Mouse (Mus musculus): ENCODE measurements around the gene Ikzf3. TPM values are rescaled to one million over a fixed set of nuclear protein-coding genes. Genes with fewer than 3 reads are reported as not detected.
A peak's percentile ranks its signal among the peaks of the same experiment; 100 is the strongest.

Ikzf3 gene
- polyA plus RNA-seq, 2 experiments from 2014 or later, result 95.8 to 124 TPM

DNA sequence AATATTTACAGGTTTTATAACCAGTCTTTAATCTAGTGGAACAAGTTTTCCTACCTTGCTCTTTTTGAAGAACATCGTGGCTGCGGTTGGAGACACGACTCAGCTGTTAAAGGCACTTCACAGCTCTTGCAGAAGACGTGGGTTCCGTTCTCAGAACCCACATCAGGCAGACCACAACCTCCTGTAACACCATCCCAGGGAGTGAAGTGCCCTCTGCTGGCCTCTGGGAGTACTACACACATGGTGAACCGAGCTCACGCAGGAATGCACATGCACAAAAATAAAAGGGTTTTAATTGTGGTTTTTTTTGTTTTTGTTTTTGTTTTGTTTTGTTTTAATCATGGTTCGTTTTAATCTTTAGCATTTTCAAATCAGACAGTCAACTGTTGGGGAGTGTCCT lies 22.5 kb upstream of the Ikzf3 start:
- no peak for ATAC-seq

DNA sequence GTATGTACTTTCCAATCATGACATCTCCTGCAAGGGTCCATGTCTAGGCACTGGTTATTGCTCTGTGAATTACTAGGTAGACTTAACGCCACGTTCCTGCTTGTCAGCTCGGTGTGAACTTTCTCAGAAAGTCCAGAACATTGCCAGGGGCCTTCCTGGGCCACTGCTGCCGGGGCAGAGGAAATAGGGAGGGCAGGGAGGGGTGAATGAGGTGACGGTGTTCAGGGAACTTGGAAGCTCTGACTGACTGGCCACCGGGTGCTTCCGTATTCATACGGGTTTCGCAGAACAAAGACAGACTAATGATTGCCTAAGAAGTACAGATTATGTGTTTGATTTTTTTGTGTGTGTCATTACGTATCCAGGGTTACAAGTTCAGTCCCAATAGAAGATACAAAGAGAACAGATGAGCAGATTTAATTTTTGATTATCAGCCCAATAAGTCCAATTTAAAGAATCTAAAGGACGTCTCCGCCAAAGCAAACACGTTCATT lies 18.1 kb upstream of the Ikzf3 start:
- ATAC-seq, result no peak

DNA sequence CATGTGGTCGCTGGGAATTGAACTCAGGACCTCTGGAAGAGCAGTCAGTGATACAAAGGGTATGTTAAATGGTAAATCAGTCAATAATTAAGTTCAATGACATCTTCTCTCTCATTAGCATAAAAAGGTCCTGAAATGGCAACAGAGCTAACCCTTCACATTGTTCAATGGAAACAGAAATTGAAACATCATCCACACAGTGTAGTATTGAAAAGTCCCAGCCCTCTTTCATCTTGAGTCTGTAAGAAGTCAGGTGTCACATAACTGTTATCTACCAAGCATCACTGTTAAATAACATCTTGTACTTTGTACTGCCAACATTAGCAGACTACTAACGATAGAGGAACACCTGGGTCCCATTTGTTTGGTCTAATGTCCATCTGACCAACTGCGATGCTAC lies 17.2 kb upstream of the Ikzf3 start:
- ATAC-seq, result peak; percentile 82

- ATAC-seq, result no peak
These were observed 15.1 kb upstream of the Ikzf3 start for GRCm38 (mm10) chr11:98560942-98561341.

DNA sequence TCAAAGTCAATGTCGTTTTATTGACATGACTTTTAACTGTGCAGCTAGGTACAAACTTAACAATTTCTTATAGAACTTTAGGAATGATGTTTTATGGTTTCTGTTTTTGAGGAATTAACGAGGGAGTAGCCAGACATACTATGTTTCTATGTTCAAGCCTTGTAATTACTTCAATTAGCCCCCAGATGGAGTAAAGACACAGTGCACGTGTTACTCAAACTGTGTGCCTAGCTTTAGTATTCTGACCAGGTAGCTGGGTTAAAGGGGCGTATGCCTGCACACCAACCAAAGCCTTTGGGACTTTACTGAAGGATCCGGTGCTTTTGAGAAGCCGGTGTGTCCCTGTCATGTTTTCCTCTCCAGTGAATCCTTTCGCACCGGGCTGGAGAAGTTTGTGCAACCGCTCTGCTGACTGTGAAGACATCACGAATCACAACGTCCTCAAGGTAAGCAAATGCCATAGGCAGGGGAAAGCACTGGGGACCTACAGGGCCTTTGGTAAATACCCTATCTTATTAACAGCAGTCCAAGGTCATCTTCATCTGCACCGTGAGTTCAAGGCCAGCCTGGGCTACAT lies 9.4 kb upstream of the Ikzf3 start:
- ATAC-seq, result no peak

DNA sequence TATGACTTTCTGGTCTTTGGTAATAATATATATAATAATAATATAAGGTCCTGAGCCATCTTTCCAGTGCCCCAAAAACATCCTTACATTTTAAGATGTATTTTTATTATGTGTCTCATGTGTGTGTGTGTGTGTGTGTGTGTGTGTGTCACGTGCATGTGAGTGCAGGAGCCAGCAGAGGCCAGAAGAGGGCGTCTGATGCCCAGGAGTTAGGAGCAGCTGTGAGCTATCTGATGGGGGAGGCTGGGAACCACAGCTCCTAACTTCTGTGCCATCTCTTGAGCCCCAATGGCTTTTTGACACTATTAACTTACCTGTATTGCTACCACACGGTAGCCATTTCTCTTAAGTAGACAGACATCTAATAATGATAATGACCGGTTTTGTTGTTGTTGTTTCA lies 8.1 kb upstream of the Ikzf3 start:
- no peak for ATAC-seq

DNA sequence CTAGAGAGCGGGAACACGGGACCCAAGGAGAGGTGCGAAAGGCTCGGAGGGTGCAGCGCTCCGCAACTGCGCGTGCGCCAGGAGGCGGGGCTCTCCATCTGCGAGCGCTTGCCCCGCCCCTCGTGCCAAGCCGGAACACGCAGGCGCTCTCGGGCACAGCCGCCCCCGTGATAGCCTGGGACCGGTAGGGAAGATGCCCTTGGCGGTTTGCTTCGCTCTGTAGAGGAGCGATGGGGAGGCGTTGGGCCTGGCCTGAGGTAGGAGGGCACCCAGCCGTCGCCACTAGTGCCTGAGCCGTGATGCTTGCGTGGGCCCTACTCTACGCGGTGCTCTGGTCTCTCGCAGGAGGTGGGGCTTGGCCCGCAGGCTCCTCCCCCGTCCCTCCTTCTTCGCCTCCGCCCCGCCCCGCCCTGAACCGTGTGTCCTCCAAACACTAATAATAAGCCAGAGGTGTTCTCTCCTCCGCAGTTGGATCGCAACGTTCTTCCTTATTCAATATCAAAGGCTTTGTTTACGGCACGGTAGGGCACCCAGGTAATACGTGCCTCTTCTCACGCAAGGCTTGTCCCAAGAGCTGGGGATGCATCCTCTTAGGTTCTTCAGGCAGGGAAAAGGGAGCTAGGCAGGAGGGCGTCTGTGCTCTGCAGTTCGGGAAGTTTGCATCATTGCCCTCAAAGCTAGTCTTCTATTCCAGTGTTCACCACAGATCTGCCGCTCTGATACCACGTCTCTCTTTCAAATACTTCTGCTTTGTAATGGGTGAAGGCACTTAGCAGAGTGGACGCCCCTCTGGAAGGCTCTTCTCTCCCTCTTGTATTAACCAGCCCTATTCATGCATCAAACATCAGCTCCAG lies 5.4 kb upstream of the Ikzf3 start, which contains the start of gene Zpbp2:
Gene Zpbp2 (plus strand): TSS at position 123 of the 854 bp plus-strand sequence.
- ATAC-seq, result peak; percentile 55

- ATAC-seq, result peak; percentile 68
These were observed 4.6 kb upstream of the Ikzf3 start for GRCm38 (mm10) chr11:98550311-98550974.

DNA sequence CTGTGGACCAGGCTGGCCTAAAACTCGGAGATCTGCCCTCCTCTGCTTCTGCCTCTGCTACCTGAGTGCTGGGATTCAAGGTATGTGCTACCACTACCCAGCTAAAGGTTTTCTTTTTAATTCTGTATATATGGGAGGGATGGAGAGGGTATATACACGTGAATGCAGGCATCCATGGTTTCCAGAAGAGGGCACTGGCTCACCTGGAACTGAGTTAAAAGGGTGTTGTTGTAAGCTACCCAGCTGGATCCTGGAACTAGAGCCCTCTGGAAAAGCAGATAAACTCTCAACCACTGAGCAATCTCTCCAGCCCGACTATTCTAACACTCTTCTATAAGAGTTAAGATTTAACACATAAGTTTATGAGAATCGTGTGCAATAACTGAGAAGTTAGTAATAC lies 3.5 kb upstream of the Ikzf3 start:
- ATAC-seq, result no peak

DNA sequence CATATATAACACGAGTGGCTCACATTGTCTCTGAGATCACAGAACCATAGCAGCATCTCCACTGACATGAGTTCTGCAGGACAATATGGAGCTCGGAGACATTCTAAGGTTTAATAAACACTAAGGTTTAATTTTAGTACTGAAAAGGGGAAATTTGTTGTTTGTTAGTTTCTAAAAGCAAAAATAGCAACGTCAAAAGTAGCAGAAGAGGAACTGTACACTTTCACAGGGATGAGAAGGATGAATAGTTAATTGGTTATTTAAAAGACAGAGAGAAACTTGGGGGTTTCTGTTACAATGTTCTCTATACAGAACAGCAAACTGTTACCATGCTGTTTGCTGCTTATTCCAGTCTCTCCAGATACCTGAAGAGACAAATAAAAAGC lies 1.5 kb upstream of the Ikzf3 start:
- ATAC-seq, result no peak

GRCm38 (mm10) chr11:98546529-98547307 lies 887 bp upstream of the Ikzf3 start:
- no peak for ATAC-seq

DNA sequence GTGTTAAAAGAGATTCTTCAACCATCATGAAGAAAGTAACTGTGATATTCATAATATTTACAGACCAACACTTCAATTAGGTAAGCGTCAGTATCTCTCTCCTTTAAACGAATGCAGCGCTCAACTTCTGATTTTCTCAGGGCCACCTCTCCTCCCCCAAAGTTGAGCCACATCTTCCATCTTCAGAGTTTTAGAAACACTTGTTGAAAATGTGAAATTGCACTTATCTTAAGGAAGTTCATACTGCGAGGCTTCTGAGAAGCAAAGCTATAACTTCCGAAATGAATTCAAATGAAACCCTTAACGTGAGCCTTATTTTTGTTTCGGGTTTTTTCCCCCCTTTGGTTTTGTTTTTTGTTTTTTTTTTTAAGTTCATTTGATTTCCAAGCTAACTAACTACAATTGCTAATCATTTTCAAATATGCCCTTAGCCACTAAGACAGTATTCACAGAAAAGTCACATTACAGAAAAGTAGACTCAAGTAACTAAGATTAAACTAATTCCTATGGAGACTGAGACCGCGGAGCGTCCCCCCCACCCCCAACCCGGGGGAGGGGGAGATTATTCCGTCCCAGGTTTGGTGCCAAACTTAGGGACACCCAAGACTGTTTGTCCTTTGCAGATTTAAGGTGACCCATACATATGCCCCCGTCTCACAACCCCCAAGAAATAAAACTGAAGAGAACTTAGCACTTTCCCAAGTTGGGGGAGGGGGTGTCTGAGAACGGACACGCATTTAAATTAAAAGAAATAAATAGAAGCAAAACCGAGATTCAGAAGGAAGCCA lies 747 bp downstream of the Ikzf3 start:
- no peak for ATAC-seq

GRCm38 (mm10) chr11:98543414-98543813 lies 2.4 kb downstream of the Ikzf3 start:
- no peak for ATAC-seq

DNA sequence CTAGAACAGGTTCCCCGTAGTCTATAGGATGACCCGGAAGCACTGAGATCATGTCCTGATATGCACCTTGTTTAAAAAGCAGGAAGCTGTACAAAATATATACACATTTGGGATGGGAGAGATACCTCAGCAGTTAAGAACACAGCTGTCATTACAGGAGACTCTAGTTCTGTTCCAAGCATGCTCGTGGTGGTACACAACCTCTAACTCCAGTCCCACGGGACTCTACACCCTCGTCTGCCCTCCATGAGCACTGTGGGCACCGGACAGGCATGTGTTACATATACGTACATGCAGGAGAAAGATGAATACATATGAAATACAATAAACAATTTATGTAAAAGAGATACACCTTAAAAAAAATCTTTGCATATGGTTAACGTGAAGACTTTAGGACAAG lies 3.3 kb downstream of the Ikzf3 start:
- no peak for ATAC-seq

GRCm38 (mm10) chr11:98540319-98540718 lies 5.5 kb downstream of the Ikzf3 start:
- no peak for ATAC-seq

GRCm38 (mm10) chr11:98537480-98538034 lies 8.3 kb downstream of the Ikzf3 start:
- ATAC-seq, result no peak

DNA sequence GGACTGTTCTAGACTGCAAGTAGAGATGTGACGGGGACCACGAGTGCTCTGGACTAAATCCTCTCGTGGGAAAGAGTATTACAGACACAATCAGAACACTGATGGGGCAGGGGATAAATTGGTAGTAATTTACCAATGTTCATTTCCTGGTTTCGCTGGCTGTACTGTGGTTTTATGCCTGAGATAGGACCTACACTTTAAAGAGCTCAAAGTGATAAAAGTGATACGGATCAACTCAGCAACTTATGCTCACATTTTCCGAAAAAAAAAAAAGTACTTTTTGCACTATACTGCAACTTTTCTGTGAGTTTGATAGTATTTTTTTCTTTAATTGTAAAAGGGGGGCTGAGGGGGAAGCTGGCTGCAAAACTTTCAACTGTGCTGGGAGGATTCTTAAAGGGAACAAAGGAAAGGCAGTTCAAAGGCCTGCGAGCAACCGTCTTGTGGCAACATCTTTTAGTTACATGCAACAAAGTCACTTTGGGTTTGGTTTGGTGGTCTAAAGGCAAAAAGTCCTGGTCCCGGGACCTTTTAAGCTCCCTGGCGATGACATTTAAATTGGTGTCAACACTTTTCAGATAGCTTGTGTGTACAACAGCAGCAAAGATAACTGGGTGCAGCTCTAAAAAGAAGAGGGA lies 18.9 kb downstream of the Ikzf3 start:
- ATAC-seq, result peak; percentile 19

DNA sequence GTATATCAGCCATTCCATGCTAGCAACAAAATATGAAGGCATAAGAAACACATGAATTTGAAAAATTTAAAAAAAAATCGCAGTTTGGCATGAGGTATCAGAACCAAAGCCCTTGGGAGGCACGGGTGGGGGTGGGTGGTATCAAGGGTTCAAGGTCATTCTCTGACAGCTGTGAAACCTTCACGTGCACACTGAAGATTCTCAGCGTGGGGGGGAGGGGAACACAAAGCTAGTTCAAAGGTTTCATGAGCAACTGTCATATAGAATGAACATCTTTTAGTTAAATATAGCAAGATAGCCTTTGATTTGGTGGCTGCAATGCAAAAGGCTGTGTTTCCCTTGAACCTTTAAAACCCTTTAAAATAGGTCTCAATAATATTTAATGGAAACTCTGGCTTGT lies 20.7 kb downstream of the Ikzf3 start:
- no peak for ATAC-seq

DNA sequence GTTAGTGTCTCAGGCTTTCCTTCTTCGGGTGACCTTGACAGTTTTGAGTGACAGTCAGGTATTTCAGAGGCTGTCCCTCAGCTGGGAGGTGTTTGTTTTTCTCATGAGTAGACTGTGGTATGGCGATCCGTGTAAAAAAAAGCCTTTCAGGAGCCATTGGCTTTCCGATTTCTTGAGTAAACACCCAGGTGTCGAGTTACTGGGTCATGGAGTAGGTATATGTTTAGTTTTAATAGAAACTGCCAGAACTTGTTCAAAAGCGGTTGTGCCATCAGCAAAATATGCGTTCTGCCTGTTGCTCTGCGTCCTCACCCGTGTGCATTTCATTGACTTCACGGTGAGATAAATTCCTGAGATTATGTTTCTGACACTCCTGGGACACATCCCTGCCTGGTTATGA lies 25.4 kb downstream of the Ikzf3 start:
- ATAC-seq, result no peak

- ATAC-seq, result no peak
These were observed 32.4 kb downstream of the Ikzf3 start for GRCm38 (mm10) chr11:98513356-98513936.

DNA sequence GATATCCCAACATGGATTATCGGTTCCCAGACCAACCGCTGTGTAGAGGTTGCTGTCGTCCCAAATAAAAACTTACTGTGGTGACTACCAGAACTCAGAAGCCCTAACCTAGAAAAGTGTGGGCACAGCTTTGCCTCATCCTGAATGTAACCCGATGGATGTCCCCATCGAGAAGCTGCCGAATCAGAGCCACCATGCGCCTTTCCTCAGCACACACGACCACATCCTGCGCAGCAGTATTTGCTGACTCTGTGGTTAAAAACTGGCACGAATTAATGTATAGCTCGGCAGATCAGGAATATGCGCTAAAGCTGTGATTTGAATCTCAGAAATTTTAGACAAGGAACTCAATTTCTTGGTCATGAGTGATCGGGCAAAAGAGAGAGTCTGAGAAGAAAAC lies 33.0 kb downstream of the Ikzf3 start:
- peak; percentile 80 for ATAC-seq

All from activated CD4-positive, CD25-positive, alpha-beta regulatory T cell, adult 4 months (primary cell).